Mouse (Mus musculus): ENCODE results near the gene Ap1g2.

DNA sequence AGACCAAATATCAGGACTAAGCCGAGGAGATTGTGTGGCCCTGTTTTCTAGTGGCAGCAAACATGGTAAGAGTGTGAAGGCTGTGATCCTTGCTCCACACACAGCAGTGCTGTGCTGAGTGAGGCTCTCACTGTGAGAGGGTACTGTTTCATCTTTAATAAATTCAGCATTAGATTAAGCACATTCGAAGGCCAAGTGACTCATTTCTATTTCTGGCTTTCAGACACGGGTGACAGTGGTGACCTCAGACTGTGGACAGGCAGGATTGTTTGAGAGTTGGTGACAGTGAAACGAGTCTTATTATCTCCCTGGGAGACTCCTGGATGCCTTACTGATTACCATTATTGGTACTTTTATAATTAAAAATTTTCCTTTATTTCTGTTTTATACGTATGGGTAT lies 19.3 kb upstream of the Ap1g2 start:
- TF ChIP-seq POLR2A (IDR thresholded peaks at IDR 0.05; ENCODE audit: low read depth, low read length) (no peak), CTCF (IDR thresholded peaks at IDR 0.05; ENCODE audit: extremely low read depth, insufficient read depth, insufficient read length, insufficient replicate concordance) (no peak)

All from spleen, adult 2 months (tissue).